8 mouse cellular contexts compared by ENCODE assay signal in the genomic region with DNA sequence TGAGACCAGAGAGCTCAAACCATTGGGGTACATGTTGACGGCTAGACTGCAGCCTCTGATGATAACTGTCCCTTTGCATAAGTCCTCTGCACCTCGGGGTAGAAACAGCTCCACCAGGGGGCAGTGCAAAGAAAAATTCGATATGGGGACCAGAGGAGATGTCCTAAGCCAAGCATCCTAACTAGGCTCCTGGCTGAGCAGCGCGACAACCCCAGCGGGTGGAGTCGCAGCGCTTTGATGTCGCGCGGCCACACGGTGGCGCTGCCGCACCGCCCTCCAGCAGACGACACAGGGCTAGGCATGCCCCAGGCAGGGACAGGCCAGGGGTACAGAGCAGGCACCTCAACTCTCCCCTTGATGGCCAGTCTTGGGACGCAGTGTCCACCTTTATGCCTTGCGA.
DNase-seq lines count a peak whose midpoint lies in the region; ATAC-seq and TF ChIP-seq lines count a peak whose summit lies in the region.

No protein-coding gene starts in this region.

- peaks cover 17% of the 10 kb centered on the region; the same call in 1 of the 2 replicates for H3K27me3 ChIP-seq in hindbrain, embryonic 10.5 days (ENCODE audit: insufficient read depth, poor library complexity, severe bottlenecking)
- peaks cover 12% of the 10 kb centered on the region for H3K27me3 ChIP-seq in lung, embryonic 16.5 days (ENCODE audit: control insufficient read depth, insufficient read depth, low read depth, low read length)

- peak; percentile 86 for DNase-seq in ES-E14 (ENCODE audit: low read depth, low spot score)
- DNase-seq in cerebellum, adult 8-10 months: peak; percentile 90
- peak; percentile 90 for DNase-seq in hindbrain, embryonic 10.5 days (ENCODE audit: low spot score)
- peak; percentile 84 for DNase-seq in layer of hippocampus, adult 9-11 months
- peak; percentile 73 for DNase-seq in ovary, postnatal 14 days (ENCODE audit: low spot score)
- DNase-seq in thymus, postnatal 14 days: peak; percentile 91

- no peaks in the 10 kb centered on the region; a peak in 1 of 4 replicates for H3K4me1 ChIP-seq in ES-E14 (ENCODE audit: control insufficient read depth in 2 of 2, insufficient read depth in 2 of 2, low read length in 2 of 2, poor library complexity in 1 of 2)
- H3K4me1 ChIP-seq in hindbrain, embryonic 10.5 days (replicated peaks): peaks cover 35% of the 10 kb centered on the region
- H3K4me1 ChIP-seq in lung, embryonic 16.5 days (replicated peaks; ENCODE audit: control insufficient read depth, insufficient read depth, low read length): no peaks in the 10 kb centered on the region

- in situ Hi-C loops in ES-E14 (cut with MboI; ENCODE audit: low sequenced_read_pairs in 2 of 2, unreplicated experiment in 2 of 2): loop anchor here in 1 of 2 experiments (25.0 kb wide), 1 partner anchor 753 kb away; no protein-coding TSS in a partner anchor

- H3K36me3 ChIP-seq in ES-E14 (ENCODE audit: control insufficient read depth, insufficient read depth, low read length, poor library complexity, severe bottlenecking): no peaks in the 10 kb centered on the region
- H3K36me3 ChIP-seq in hindbrain, embryonic 10.5 days: no peaks in the 10 kb centered on the region
- no peaks in the 10 kb centered on the region for H3K36me3 ChIP-seq in lung, embryonic 16.5 days (ENCODE audit: control insufficient read depth, insufficient read depth, low read length)

- no peaks in the 10 kb centered on the region for H3K9me3 ChIP-seq in ES-E14 (ENCODE audit: control insufficient read depth, insufficient read depth, low read depth, low read length)
- no peaks in the 10 kb centered on the region for H3K9me3 ChIP-seq in hindbrain, embryonic 10.5 days
- H3K9me3 ChIP-seq in lung, embryonic 16.5 days (ENCODE audit: control insufficient read depth, low read length): no peaks in the 10 kb centered on the region

- peak; percentile 83 for ATAC-seq in frontal cortex, adult (ENCODE audit: low TSS enrichment)
- peak; percentile 92 for ATAC-seq in lung, embryonic 16.5 days (ENCODE audit: low read depth)

- no peak overlapping the region for H3K4me2 ChIP-seq in lung, embryonic 16.5 days (ENCODE audit: low read depth, low read length)

- H3K27ac ChIP-seq in ES-E14 (ENCODE audit: insufficient read depth, low read depth, low read length, poor library complexity, severe bottlenecking): no peak overlapping the region
- peak overlapping the region; percentile 70 for H3K27ac ChIP-seq in hindbrain, embryonic 10.5 days
- no peak overlapping the region for H3K27ac ChIP-seq in lung, embryonic 16.5 days (ENCODE audit: low read length)

- H3K9ac ChIP-seq in ES-E14 (ENCODE audit: insufficient read depth, low read depth, low read length, poor library complexity, severe bottlenecking): no peak overlapping the region
- H3K9ac ChIP-seq in lung, embryonic 16.5 days (ENCODE audit: low read length): no peak overlapping the region

- 3% methylated on average over 18 of the region's 18 CpGs for WGBS in hindbrain, embryonic 10.5 days
- WGBS in lung, embryonic 16.5 days: 4% methylated on average over 18 of the region's 18 CpGs

- H3K4me3 ChIP-seq in ES-E14 (ENCODE audit: insufficient read depth in 1 of 2, low read depth in 1 of 2, low read length in 2 of 2, poor library complexity in 1 of 2, severe bottlenecking in 1 of 2): no peak overlapping the region
- H3K4me3 ChIP-seq in hindbrain, embryonic 10.5 days: no peak overlapping the region
- H3K4me3 ChIP-seq in lung, embryonic 16.5 days (ENCODE audit: low read length): no peak overlapping the region

TF ChIP-seq in ES-E14, 5 proteins besides CTCF, POLR2A, EP300 and RAD21:
- TF ChIP-seq CHD2 (IDR thresholded peaks at IDR 0.05; ENCODE audit: low read depth, low read length): no peak
- TF ChIP-seq ZNF384 (IDR thresholded peaks at IDR 0.05; ENCODE audit: low read depth, low read length): no peak
- peak; percentile 88 for TF ChIP-seq ZC3H11A (IDR thresholded peaks at IDR 0.05; ENCODE audit: borderline replicate concordance, low read depth, low read length)
- no peak for TF ChIP-seq MAFK (IDR thresholded peaks at IDR 0.05; ENCODE audit: insufficient read depth, low read depth, low read length)
TF ChIP-seq in ES-E14: peak in this region for 1.
